Mouse (Mus musculus): ENCODE measurements around the gene Mapk6.

The Mapk6 gene

GRCm38 (mm10) chr9:75424358-75425150, 14.7 kb upstream of the Mapk6 start:
- no peak for DNase-seq (ENCODE audit: low read depth, low spot score)

DNA sequence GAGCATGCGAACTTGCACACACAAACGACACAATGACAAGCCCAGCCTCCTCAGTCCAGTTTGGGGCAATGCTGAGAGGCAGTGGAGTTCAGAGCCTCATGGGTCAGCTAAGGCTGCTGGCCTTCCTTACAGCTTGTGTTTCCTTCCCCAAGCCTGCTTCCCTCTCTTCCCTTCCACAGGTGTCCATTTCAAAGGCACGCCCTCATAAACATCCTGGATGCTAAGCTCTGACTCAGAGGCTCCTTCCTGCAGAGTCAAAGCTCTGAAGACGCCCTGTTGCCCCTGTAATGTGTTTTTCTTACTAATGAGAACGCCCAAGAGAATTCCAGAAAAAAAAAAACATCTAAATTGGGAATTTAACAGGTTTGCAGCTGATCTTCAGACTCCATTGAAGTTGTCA, 13.9 kb upstream of the Mapk6 start:
- DNase-seq (ENCODE audit: low read depth, low spot score), result no peak

GRCm38 (mm10) chr9:75422251-75422691, 12.5 kb upstream of the Mapk6 start:
- no peak for DNase-seq (ENCODE audit: low read depth, low spot score)

DNA sequence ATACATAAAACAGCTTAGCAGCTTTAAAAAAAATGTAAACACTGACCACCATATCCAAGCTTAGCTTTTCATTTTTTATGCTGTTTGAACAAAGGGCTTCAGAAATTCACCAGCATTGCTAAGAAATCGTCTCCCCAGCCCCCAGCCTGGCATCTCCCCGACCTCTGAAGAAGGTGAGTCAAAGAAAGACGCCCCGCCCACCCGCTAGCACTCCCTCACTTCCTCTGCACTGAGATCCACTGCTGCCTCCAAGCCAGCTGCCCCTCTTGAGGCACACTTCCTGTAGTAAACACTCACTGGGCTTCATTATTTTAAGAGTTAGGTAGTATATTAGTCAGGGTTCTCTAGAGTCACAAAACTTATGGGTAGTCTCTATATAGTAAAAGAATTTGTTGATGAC, 4.4 kb upstream of the Mapk6 start:
- no peak for DNase-seq (ENCODE audit: low read depth, low spot score)

- no peak for DNase-seq (ENCODE audit: low read depth, low spot score)
Observed at GRCm38 (mm10) chr9:75413206-75413605, 3.4 kb upstream of the Mapk6 start.

- no peak for DNase-seq (ENCODE audit: low read depth, low spot score)
Observed at GRCm38 (mm10) chr9:75411584-75411983, 1.8 kb upstream of the Mapk6 start.

DNA sequence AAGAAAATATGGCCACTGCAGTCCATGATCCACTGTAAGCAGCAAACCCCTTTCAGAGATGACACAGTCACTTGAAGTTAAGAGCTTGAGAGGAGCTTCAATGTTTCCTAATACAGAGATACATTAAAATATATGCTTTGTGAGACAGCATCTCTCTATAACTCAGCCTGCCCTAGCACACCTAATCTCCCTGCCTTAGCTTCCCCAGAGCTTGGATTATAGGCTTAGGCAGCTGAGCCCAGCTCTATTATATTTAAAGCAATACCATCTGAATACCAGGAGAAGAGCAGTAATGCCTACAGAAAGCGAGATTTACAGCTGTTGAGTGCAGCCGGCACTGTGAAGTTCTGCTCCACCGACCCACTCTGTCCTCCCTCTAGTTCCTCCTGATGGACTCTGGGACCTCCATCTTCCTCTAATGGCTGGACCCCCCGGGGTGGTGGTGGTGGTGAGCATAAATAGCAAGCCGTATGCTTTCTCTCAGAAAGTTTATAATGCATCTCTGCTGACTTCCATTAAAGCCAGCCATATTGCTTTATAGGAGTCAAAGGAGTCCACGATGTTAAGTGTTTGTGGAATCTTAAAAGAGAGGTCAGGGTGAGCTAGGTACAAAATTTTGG, 1.2 kb upstream of the Mapk6 start:
- DNase-seq (ENCODE audit: low read depth, low spot score), result no peak

GRCm38 (mm10) chr9:75409031-75409851, 564 bp downstream of the Mapk6 start:
- DNase-seq (ENCODE audit: low read depth, low spot score), result peak; percentile 37

DNA sequence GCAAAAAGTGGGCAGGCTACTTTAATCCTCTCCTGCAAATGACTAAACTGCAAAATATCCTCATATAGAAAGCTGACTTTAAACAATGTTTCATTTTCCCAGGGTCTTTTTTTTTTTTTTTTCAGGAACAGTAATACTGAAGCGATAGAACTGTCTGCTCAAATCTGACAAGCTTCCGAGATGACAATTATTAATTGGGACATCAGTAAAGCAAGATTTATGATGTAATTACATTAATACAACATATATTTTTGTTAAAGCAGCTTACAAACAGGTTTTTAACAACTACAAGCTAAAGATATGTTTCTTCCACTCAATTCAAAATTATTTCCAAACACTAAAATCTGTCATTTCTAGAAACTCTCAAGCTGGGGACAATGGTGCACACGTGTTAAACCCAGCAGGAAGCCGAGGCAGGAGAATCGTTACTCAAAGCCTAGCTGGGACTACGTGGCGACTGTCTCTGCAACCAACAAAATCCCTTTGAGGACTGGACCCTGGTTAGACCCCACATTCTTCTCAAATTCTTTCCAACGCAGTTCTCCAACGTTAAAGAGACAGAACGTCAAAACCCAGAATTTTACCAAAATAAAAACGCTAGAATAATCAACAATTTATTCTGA, 1.5 kb downstream of the Mapk6 start:
- no peak for DNase-seq (ENCODE audit: low read depth, low spot score)

- DNase-seq (ENCODE audit: low read depth, low spot score), result no peak
Observed at GRCm38 (mm10) chr9:75407803-75408202, 2.0 kb downstream of the Mapk6 start.

- DNase-seq (ENCODE audit: low read depth, low spot score), result no peak
Observed at GRCm38 (mm10) chr9:75406121-75406520, 3.7 kb downstream of the Mapk6 start.

GRCm38 (mm10) chr9:75403520-75403919, 6.3 kb downstream of the Mapk6 start:
- no peak for DNase-seq (ENCODE audit: low read depth, low spot score)

GRCm38 (mm10) chr9:75401593-75402504, 8.0 kb downstream of the Mapk6 start:
- DNase-seq (ENCODE audit: low read depth, low spot score), result no peak

GRCm38 (mm10) chr9:75400639-75401038, 9.2 kb downstream of the Mapk6 start:
- no peak for DNase-seq (ENCODE audit: low read depth, low spot score)

- no peak for DNase-seq (ENCODE audit: low read depth, low spot score)
Observed at GRCm38 (mm10) chr9:75399069-75399468, 10.7 kb downstream of the Mapk6 start.

DNA sequence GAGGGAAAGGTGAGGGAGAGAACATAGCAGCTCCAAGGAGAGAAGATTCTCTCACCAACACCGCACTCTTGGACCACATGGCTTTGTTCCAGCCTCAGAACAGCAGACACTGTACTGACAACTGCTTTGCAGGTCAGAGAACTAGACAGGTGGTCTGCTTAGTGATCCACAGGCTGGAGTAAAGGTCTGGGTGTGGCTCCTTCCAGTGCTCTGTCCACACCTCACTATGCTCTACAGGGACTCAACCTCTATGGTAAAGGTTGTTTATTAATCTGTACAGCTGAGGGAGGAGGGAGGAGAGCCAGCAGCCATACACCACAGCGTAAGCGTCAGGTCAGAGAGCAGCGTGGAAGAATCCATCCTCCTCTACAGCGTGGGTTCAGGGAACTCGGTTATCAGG, 13.8 kb downstream of the Mapk6 start:
- no peak for DNase-seq (ENCODE audit: low read depth, low spot score)

DNA sequence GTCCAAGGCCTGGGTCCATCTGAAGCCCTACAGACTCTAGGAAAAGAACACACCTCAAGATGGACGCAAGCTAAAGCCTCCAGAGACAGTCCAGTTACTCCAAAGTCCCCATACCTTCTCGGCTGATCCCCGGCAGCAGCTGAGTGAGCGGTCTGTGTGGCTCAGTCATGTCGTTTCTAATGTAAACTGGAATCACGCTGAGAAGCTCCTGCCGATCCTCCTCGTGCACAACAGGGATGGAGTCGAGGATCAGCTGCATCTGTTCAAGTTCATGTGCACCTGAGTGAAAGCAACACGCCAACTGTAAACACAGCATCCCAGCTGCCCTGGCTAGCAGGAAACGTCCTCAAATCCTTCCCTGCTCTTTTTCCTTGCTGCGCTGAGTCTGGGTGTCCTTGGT, 16.6 kb downstream of the Mapk6 start:
- no peak for DNase-seq (ENCODE audit: low read depth, low spot score)

GRCm38 (mm10) chr9:75385218-75385974, 24.4 kb downstream of the Mapk6 start:
- DNase-seq (ENCODE audit: low read depth, low spot score), result no peak

GRCm38 (mm10) chr9:75384337-75384962, 25.4 kb downstream of the Mapk6 start:
- DNase-seq (ENCODE audit: low read depth, low spot score), result no peak

GRCm38 (mm10) chr9:75383785-75384184, 26.0 kb downstream of the Mapk6 start:
- no peak for DNase-seq (ENCODE audit: low read depth, low spot score)
